Mouse (Mus musculus) neural tube, embryonic 12.5 days (tissue): Measurements from ENCODE around the gene Hes3. TPM values are rescaled to one million over a fixed set of nuclear protein-coding genes. Genes with fewer than 3 reads are reported as not detected.
A peak's percentile ranks its signal among the peaks of the same experiment; 100 is the strongest.

Experiments
- ATAC-seq: fragments of 200-750 bp; cut with Nextera tagmentation; 2 replicates; pipeline ENCODE4 v1.8.0; 2017; ENCODE audit warnings: low read depth, mild to moderate bottlenecking, moderate TSS enrichment, moderate library complexity; ENCODE audit not compliant: low FRiP score
- H3K27ac ChIP-seq: fragments of 300-500 bp; sonication (generic); 2 replicates; pipeline ENCODE4 v1.5.1; 2016
- H3K27me3 ChIP-seq: fragments of 300-500 bp; sonication (generic); replicated peaks from 2 replicates; pipeline ENCODE4 v1.6.1; 2016; ENCODE audit warnings: mild to moderate bottlenecking
- H3K36me3 ChIP-seq: fragments of 300-500 bp; sonication (generic); 2 replicates; pipeline ENCODE4 v1.6.1; 2016; ENCODE audit warnings: mild to moderate bottlenecking
- H3K4me1 ChIP-seq: fragments of 300-500 bp; sonication (generic); 2 replicates; pipeline ENCODE4 v1.6.1; 2016
- H3K4me2 ChIP-seq: fragments of 300-500 bp; sonication (generic); replicated peaks from 2 replicates; pipeline ENCODE4 v1.6.1; 2016; ENCODE audit warnings: mild to moderate bottlenecking
- H3K4me3 ChIP-seq: fragments of 300-500 bp; sonication (generic); 2 replicates; pipeline ENCODE4 v1.5.1; 2016
- H3K9ac ChIP-seq: fragments of 300-500 bp; sonication (generic); 2 replicates; pipeline ENCODE4 v1.6.1; 2016; ENCODE audit warnings: mild to moderate bottlenecking
- H3K9me3 ChIP-seq: fragments of 300-500 bp; sonication (generic); 2 replicates; pipeline ENCODE4 v1.6.1; 2016; ENCODE audit warnings: mild to moderate bottlenecking
- WGBS: fragments of 180-500 bp; shearing (Covaris S2); methylation state at CpG from one replicate; pipeline ENCODE4 v1.1.7; 2016; 5-methylcytosine and 5-hydroxymethylcytosine counted together
- polyA plus RNA-seq: library from polyadenylated mRNA; unstranded; fragments of >200 nt; fragmentation: Nextera tagmentation; extraction: Ambion mirVana; gene quantifications from 2 replicates; pipeline ENCODE4 v1.2.1, GENCODE M21; 2016

Gene Hes3
- polyA plus RNA-seq, 1 experiment from 2014 or later, result 0.58 TPM

GRCm38 (mm10) chr4:152303172-152303571 is 11.7 kb upstream of the Hes3 start:
- H3K9ac ChIP-seq, result no peak overlapping the region
- no peaks in the 10 kb centered on the region for H3K9me3 ChIP-seq
- H3K4me3 ChIP-seq, result no peak overlapping the region
- peaks cover 45% of the 10 kb centered on the region for H3K36me3 ChIP-seq
- no peak for ATAC-seq
- no peaks in the 10 kb centered on the region for H3K27me3 ChIP-seq
- WGBS, result 92% methylated on average over 10 of the region's 10 CpGs
- no peak overlapping the region for H3K4me2 ChIP-seq
- no peak overlapping the region for H3K27ac ChIP-seq
- peaks cover 12% of the 10 kb centered on the region; the same call in 1 of the 2 replicates for H3K4me1 ChIP-seq

- WGBS, result 81% methylated on average over 11 of the region's 11 CpGs
- H3K9ac ChIP-seq, result no peak overlapping the region
- peaks cover 45% of the 10 kb centered on the region for H3K36me3 ChIP-seq
- H3K4me2 ChIP-seq, result no peak overlapping the region
- H3K4me1 ChIP-seq, result peaks cover 18% of the 10 kb centered on the region
- no peak overlapping the region for H3K4me3 ChIP-seq
- no peaks in the 10 kb centered on the region for H3K27me3 ChIP-seq
- no peak for ATAC-seq
- H3K9me3 ChIP-seq, result no peaks in the 10 kb centered on the region
- H3K27ac ChIP-seq, result no peak overlapping the region
These were observed 10.6 kb upstream of the Hes3 start for GRCm38 (mm10) chr4:152302012-152302411.

- Histone ChIP-seq H3K27me3 (peaks cover 7% of the 10 kb centered on the region), H3K27ac (no peak overlapping the region), H3K4me1 (peaks cover 10% of the 10 kb centered on the region), H3K4me2 (no peak overlapping the region), H3K9ac (no peak overlapping the region), H3K4me3 (no peak overlapping the region), H3K9me3 (no peaks in the 10 kb centered on the region), H3K36me3 (peaks cover 45% of the 10 kb centered on the region)
- WGBS, result 95% methylated on average over 8 of the region's 8 CpGs
- no peak for ATAC-seq
These were observed 8.9 kb upstream of the Hes3 start for GRCm38 (mm10) chr4:152300375-152300774.

DNA sequence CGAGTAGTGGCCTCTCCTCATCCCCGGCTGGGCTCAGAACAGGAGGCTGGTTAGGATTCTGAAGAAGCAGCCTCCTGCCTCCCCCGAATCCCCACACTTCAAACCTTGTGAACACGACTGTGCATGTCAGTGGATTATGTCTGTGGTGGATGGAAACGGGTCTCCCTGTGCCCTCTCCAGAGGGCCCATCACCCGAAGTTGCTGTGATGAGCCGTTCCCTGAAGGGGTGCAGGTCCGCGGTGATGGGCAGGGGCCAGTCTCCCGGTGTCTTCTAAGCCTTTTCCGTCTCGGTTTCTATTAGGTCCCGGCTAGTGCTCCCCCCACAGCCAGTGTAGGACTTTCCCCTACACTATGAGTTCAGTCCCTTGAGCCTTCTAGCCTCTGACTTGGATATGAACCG is 7.4 kb upstream of the Hes3 start:
- Histone ChIP-seq H3K4me3 (no peak overlapping the region), H3K9me3 (no peaks in the 10 kb centered on the region), H3K36me3 (peaks cover 33% of the 10 kb centered on the region), H3K27me3 (peaks cover 17% of the 10 kb centered on the region), H3K9ac (peak overlapping the region; percentile 22; the same call in 1 of the 2 replicates), H3K4me1 (peaks cover 14% of the 10 kb centered on the region), H3K27ac (no peak overlapping the region), H3K4me2 (0 out of 2 replicates have a peak overlapping the region, but pooled peaks have one; percentile 97)
- ATAC-seq, result no peak
- 87% methylated on average over 14 of the region's 14 CpGs for WGBS

- H3K4me3 ChIP-seq, result peak within 1 kb of the TSS; percentile 95
- H3K27ac ChIP-seq, result peak within 1 kb of the TSS; percentile 26; the same call in 1 of the 2 replicates
- no peaks in the 10 kb centered on the region for H3K9me3 ChIP-seq
- H3K4me2 ChIP-seq, result peak within 1 kb of the TSS; percentile 97
- H3K9ac ChIP-seq, result peak within 1 kb of the TSS; percentile 95
- under 1% methylated on average over 119 of the region's 119 CpGs for WGBS
- peak; percentile 95 for ATAC-seq
- peaks cover 29% of the 10 kb centered on the region for H3K27me3 ChIP-seq
- peaks cover 30% of the 10 kb centered on the region for H3K4me1 ChIP-seq
- H3K36me3 ChIP-seq, result peaks cover 20% of the 10 kb centered on the region
These were observed 5.7 kb upstream of the Hes3 start, which contains the start of gene Icmt for GRCm38 (mm10) chr4:152296874-152297861. Gene Icmt (plus strand): TSS chr4:152297227.

GRCm38 (mm10) chr4:152296371-152296770 is 4.9 kb upstream of the Hes3 start:
- Histone ChIP-seq H3K9me3 (no peaks in the 10 kb centered on the region), H3K4me1 (peaks cover 38% of the 10 kb centered on the region)
- 18% methylated on average over 8 of the region's 8 CpGs for WGBS

GRCm38 (mm10) chr4:152295916-152296315 is 4.5 kb upstream of the Hes3 start:
- H3K27me3 ChIP-seq, result peaks cover 42% of the 10 kb centered on the region
- 0 out of 2 replicates have a peak overlapping the region, but pooled peaks have one; percentile 9 for H3K4me2 ChIP-seq
- no peak overlapping the region for H3K4me3 ChIP-seq
- ATAC-seq, result no peak
- no peak overlapping the region for H3K27ac ChIP-seq
- 47% methylated on average over 4 of the region's 4 CpGs for WGBS
- H3K9ac ChIP-seq, result no peak overlapping the region
- no peaks in the 10 kb centered on the region for H3K9me3 ChIP-seq
- H3K4me1 ChIP-seq, result peaks cover 43% of the 10 kb centered on the region
- peaks cover 13% of the 10 kb centered on the region for H3K36me3 ChIP-seq

More at GRCm38 (mm10) chr4:152296371-152296770, 4.9 kb upstream of the Hes3 start:
- ATAC-seq, result no peak
- peak overlapping the region; percentile 95; the same call in 1 of the 2 replicates for H3K4me3 ChIP-seq
- H3K9ac ChIP-seq, result 0 out of 2 replicates have a peak overlapping the region, but pooled peaks have one; percentile 40
- peaks cover 18% of the 10 kb centered on the region for H3K36me3 ChIP-seq
- peak overlapping the region; percentile 97 for H3K4me2 ChIP-seq
- H3K27ac ChIP-seq, result no peak overlapping the region
- peaks cover 37% of the 10 kb centered on the region for H3K27me3 ChIP-seq

GRCm38 (mm10) chr4:152294188-152294929 is 2.9 kb upstream of the Hes3 start:
- H3K4me2 ChIP-seq, result no peak overlapping the region
- WGBS, result 49% methylated on average over 10 of the region's 10 CpGs
- no peak overlapping the region for H3K4me3 ChIP-seq
- no peak overlapping the region for H3K9ac ChIP-seq
- peaks cover 57% of the 10 kb centered on the region for H3K4me1 ChIP-seq
- no peaks in the 10 kb centered on the region for H3K9me3 ChIP-seq
- H3K27ac ChIP-seq, result no peak overlapping the region
- peaks cover 57% of the 10 kb centered on the region for H3K27me3 ChIP-seq
- no peaks in the 10 kb centered on the region for H3K36me3 ChIP-seq
- ATAC-seq, result no peak

- Histone ChIP-seq H3K9ac (0 out of 2 replicates have a peak overlapping the region, but pooled peaks have one; percentile 36), H3K4me3 (no peak overlapping the region), H3K27me3 (peaks cover 71% of the 10 kb centered on the region), H3K27ac (no peak overlapping the region), H3K4me1 (peaks cover 61% of the 10 kb centered on the region), H3K36me3 (no peaks in the 10 kb centered on the region), H3K4me2 (peak overlapping the region; percentile 31), H3K9me3 (no peaks in the 10 kb centered on the region)
- ATAC-seq, result no peak
- 6% methylated on average over 12 of the region's 12 CpGs for WGBS
These were observed 772 bp upstream of the Hes3 start for GRCm38 (mm10) chr4:152292102-152292765.

- H3K4me3 ChIP-seq, result no peak overlapping the region
- H3K4me2 ChIP-seq, result peak overlapping the region; percentile 66
- no peak overlapping the region; the same call in 1 of the 2 replicates for H3K9ac ChIP-seq
- WGBS, result 5% methylated on average over 11 of the region's 11 CpGs
- no peak overlapping the region for H3K27ac ChIP-seq
- peaks cover 73% of the 10 kb centered on the region for H3K4me1 ChIP-seq
- peaks cover 83% of the 10 kb centered on the region for H3K27me3 ChIP-seq
- no peaks in the 10 kb centered on the region for H3K9me3 ChIP-seq
- no peaks in the 10 kb centered on the region for H3K36me3 ChIP-seq
- ATAC-seq, result no peak
These were observed 471 bp downstream of the Hes3 start for GRCm38 (mm10) chr4:152290991-152291390.

DNA sequence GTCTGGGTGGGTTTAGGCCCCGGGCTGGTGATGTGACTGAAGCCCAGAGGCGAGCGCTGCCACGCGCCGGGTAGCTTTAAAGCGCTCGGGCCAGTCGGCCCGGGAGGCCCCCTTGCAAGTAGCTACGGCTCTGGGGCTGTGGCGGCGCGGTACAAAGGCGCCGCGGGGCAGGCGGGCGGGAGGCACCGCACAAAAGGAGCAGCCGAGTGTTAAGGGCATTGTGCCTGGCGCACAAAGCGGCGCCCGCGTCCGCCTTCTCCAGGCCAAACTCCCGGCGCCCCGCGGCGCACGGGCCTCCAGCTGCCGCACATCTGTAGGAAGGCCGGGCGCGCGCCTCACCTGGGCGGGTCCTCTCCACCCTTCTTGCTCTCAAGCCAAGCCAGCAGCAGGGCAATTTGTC is 1.1 kb downstream of the Hes3 start:
- Histone ChIP-seq H3K4me3 (peak overlapping the region; percentile 19), H3K27ac (0 out of 2 replicates have a peak overlapping the region, but pooled peaks have one; percentile 17), H3K36me3 (no peaks in the 10 kb centered on the region), H3K27me3 (peaks cover 83% of the 10 kb centered on the region), H3K4me2 (peak overlapping the region; percentile 66), H3K9ac (peak overlapping the region; percentile 54), H3K9me3 (no peaks in the 10 kb centered on the region), H3K4me1 (peaks cover 78% of the 10 kb centered on the region)
- WGBS, result 1% methylated on average over 39 of the region's 39 CpGs
- peak; percentile 30 for ATAC-seq
